Mouse (Mus musculus) c-Kit-negative CD71-positive TER-119-positive erythroid progenitor cells, embryonic 14.5 days (primary cell): Measurements from ENCODE around the gene Rps3a1.
"Not testable (repeated sequence)": the region's sequence is repeated elsewhere in the genome, so short reads cannot be mapped to it uniquely, and the experiment has no call there.

Experiments
- DNase-seq: peaks from one replicate; pipeline ENCODE4 v3.0.0-alpha.2; 2013; ENCODE audit warnings: low read depth, low spot score

Rps3a1 gene

GRCm38 (mm10) chr3:86114659-86115338 lies 27.7 kb downstream of the Rps3a1 start:
- DNase-seq = no peak

GRCm38 (mm10) chr3:86112766-86113165 lies 29.7 kb downstream of the Rps3a1 start:
- DNase-seq = no peak

GRCm38 (mm10) chr3:86110077-86110476 lies 32.4 kb downstream of the Rps3a1 start:
- DNase-seq = peak; percentile 64

GRCm38 (mm10) chr3:86109099-86109498 lies 33.4 kb downstream of the Rps3a1 start:
- DNase-seq = no peak

GRCm38 (mm10) chr3:86108576-86108975 lies 33.9 kb downstream of the Rps3a1 start:
- peak; percentile 74 for DNase-seq

- no peak for DNase-seq
Observed at GRCm38 (mm10) chr3:86107637-86108539, 34.6 kb downstream of the Rps3a1 start.

- DNase-seq = no peak
Observed at GRCm38 (mm10) chr3:86106086-86106632, 36.3 kb downstream of the Rps3a1 start.

- no peak for DNase-seq
Observed at GRCm38 (mm10) chr3:86104909-86105308, 37.6 kb downstream of the Rps3a1 start.

GRCm38 (mm10) chr3:86104433-86104832 lies 38.1 kb downstream of the Rps3a1 start:
- DNase-seq = not testable (repeated sequence)

- DNase-seq = no peak
Observed at GRCm38 (mm10) chr3:86103449-86104291, 38.8 kb downstream of the Rps3a1 start.

- no peak for DNase-seq
Observed at GRCm38 (mm10) chr3:86101956-86102355, 40.5 kb downstream of the Rps3a1 start.

GRCm38 (mm10) chr3:86093907-86094306 lies 48.6 kb downstream of the Rps3a1 start:
- no peak for DNase-seq

- DNase-seq = no peak
Observed at GRCm38 (mm10) chr3:86093213-86093845, 49.2 kb downstream of the Rps3a1 start.
